Mouse (Mus musculus): Measurements from ENCODE around the gene Rbp4.

- TF ChIP-seq GATA1 (IDR thresholded peaks at IDR 0.05; ENCODE audit: borderline replicate concordance, low read length) (no peak), FLI1 (IDR thresholded peaks at IDR 0.05; ENCODE audit: low read length) (no peak)
These were observed 4.8 kb downstream of the Rbp4 start for GRCm38 (mm10) chr19:38120123-38120760.
